Mouse (Mus musculus): ENCODE data around the gene Kif23.

GRCm38 (mm10) chr9:61882179-61882578 lies 64.4 kb downstream of the Kif23 start:
- TF ChIP-seq CTCF (IDR thresholded peaks at IDR 0.05; ENCODE audit: insufficient read depth, low read depth, low read length), result no peak
- TF ChIP-seq POLR2A (IDR thresholded peaks at IDR 0.05; ENCODE audit: insufficient read depth, low read depth, low read length), result no peak
